Mouse (Mus musculus) left cerebral cortex, postnatal 25 days (tissue): ENCODE results near the gene Tnfrsf22. TPM values are rescaled to one million over a fixed set of nuclear protein-coding genes. Genes with fewer than 3 reads are reported as not detected.
"Not testable (repeated sequence)": the region's sequence is repeated elsewhere in the genome, so short reads cannot be mapped to it uniquely, and the experiment has no call there.

ENCODE experiments used
- DNase-seq, 2 experiments: peaks; one replicate each; pipeline ENCODE4 v3.0.0; 2022; ENCODE audit warnings: low spot score in 2 of 2, mixed read lengths in 1 of 2
- intact Hi-C: fragments of 180-260 bp; cut with DNase I; formaldehyde crosslinking; loops from one replicate; pipeline ENCODE4 v1.15.1; 2025
- total RNA-seq, 2 experiments: library from RNA; stranded (reverse); gene quantifications; 2 replicates each; pipeline ENCODE4 v1.2.3; 2021

Tnfrsf22 gene
- total RNA-seq, 2 experiments from 2014 or later: 1.0 to 1.4 TPM

GRCm38 (mm10) chr7:143649769-143650346 lies 397 bp upstream of the Tnfrsf22 start:
- not testable (repeated sequence) for DNase-seq
- intact Hi-C loops: loop anchor here (1.0 kb wide), 1 partner anchor 33 kb away; no protein-coding TSS in a partner anchor

GRCm38 (mm10) chr7:143643949-143644348 lies 5.5 kb downstream of the Tnfrsf22 start:
- not testable (repeated sequence) for DNase-seq
- intact Hi-C loops: loop anchor here (2.0 kb wide), 1 partner anchor 37 kb away; no protein-coding TSS in a partner anchor

- intact Hi-C loops: no loop called here
- DNase-seq: no peak
Observed at GRCm38 (mm10) chr7:143636674-143637073, 12.8 kb downstream of the Tnfrsf22 start.

- DNase-seq: no peak
- intact Hi-C loops: no loop called here
Observed at GRCm38 (mm10) chr7:143631503-143631902, 18.0 kb downstream of the Tnfrsf22 start.

GRCm38 (mm10) chr7:143629501-143629900 lies 20.0 kb downstream of the Tnfrsf22 start:
- DNase-seq: no peak
- intact Hi-C loops: no loop called here

- intact Hi-C loops: no loop called here
- DNase-seq: no peak
Observed at GRCm38 (mm10) chr7:143628540-143628939, 20.9 kb downstream of the Tnfrsf22 start, which contains the start of gene Tnfrsf26. TSS of gene Tnfrsf26 (minus strand) at chr7:143628722.

GRCm38 (mm10) chr7:143627555-143628286 lies 21.7 kb downstream of the Tnfrsf22 start:
- intact Hi-C loops: no loop called here
- DNase-seq: no peak

GRCm38 (mm10) chr7:143626178-143626577 lies 23.3 kb downstream of the Tnfrsf22 start:
- intact Hi-C loops: no loop called here
- DNase-seq: no peak

- intact Hi-C loops: no loop called here
- DNase-seq: no peak
Observed at GRCm38 (mm10) chr7:143625151-143625550, 24.3 kb downstream of the Tnfrsf22 start.

GRCm38 (mm10) chr7:143624561-143624960 lies 24.9 kb downstream of the Tnfrsf22 start:
- DNase-seq: no peak

GRCm38 (mm10) chr7:143620951-143621350 lies 28.5 kb downstream of the Tnfrsf22 start:
- intact Hi-C loops: no loop called here
- peak in 1 of 2 experiments; percentile 17 for DNase-seq

More at GRCm38 (mm10) chr7:143624561-143624960, 24.9 kb downstream of the Tnfrsf22 start:
- intact Hi-C loops: no loop called here

- intact Hi-C loops: no loop called here
- no peak for DNase-seq
Observed at GRCm38 (mm10) chr7:143614404-143615135, 34.9 kb downstream of the Tnfrsf22 start.

- intact Hi-C loops: no loop called here
- DNase-seq: no peak
Observed at GRCm38 (mm10) chr7:143612215-143612614, 37.2 kb downstream of the Tnfrsf22 start.

- DNase-seq: no peak
- intact Hi-C loops: no loop called here
Observed at GRCm38 (mm10) chr7:143605321-143605720, 44.1 kb downstream of the Tnfrsf22 start.

GRCm38 (mm10) chr7:143604889-143605288 lies 44.6 kb downstream of the Tnfrsf22 start:
- intact Hi-C loops: loop anchor here (5.0 kb wide), 1 partner anchor 82 kb away; the partner anchor contains the start of gene Tnfrsf23

GRCm38 (mm10) chr7:143601705-143602104 lies 47.8 kb downstream of the Tnfrsf22 start:
- no peak for DNase-seq
- intact Hi-C loops: loop anchor here (5.0 kb wide), 1 partner anchor 86 kb away; the partner anchor contains the start of gene Tnfrsf23

More at GRCm38 (mm10) chr7:143604889-143605288, 44.6 kb downstream of the Tnfrsf22 start:
- DNase-seq: no peak

- intact Hi-C loops: loop anchor here (5.0 kb wide), 1 partner anchor 87 kb away; the partner anchor contains the start of gene Tnfrsf23
- DNase-seq: no peak
Observed at GRCm38 (mm10) chr7:143600231-143600740, 49.2 kb downstream of the Tnfrsf22 start.

- intact Hi-C loops: loop anchor here (5.0 kb wide), 2 partner anchors 47 to 88 kb away; partner anchors contain the start of gene Tnfrsf23
- DNase-seq: peak; percentile 93 to 96
Observed at GRCm38 (mm10) chr7:143599428-143600230, 49.8 kb downstream of the Tnfrsf22 start, which contains the start of gene Cars. TSS of gene Cars (minus strand) at chr7:143600090.

- intact Hi-C loops: loop anchor here (5.0 kb wide), 1 partner anchor 43 kb away; no protein-coding TSS in a partner anchor
- DNase-seq: no peak
Observed at GRCm38 (mm10) chr7:143594865-143595264, 54.6 kb downstream of the Tnfrsf22 start.
